Mouse (Mus musculus) embryo, embryonic 11.5 days (tissue): ENCODE data around the gene Grk2.
A peak's percentile ranks its signal among the peaks of the same experiment; 100 is the strongest.

Experiments
- DNase-seq: peaks from one replicate; pipeline ENCODE4 v3.0.0-alpha.2; 2012; ENCODE audit warnings: low read depth, low spot score

Grk2 gene

DNA sequence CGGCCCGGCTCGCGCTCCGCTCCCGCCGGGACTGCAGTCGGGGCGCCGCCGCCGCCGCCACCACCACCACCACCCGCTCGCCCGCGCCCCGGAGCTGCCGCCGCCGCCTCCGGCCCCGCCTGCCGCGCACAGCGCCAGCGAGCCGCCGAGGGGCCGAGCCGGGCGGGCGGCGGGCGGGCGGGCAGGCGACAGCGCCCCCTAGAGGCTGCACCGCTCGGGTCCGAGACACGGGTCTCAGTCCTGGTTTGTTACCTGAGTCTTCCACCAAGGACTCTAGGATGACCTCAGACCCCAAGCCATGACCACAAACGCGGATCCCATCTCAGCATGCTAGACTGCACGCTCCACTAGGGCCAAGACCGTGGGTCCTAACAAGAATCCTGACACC, at the start of gene Grk2:
Gene Grk2 (minus strand): TSS at position 33 of the 388 bp plus-strand sequence.
- peak; percentile 52 for DNase-seq

- DNase-seq, result no peak
Observed at GRCm38 (mm10) chr19:4349455-4349854, 43.4 kb upstream of the Grk2 start.

- DNase-seq, result no peak
Observed at GRCm38 (mm10) chr19:4346479-4346878, 40.5 kb upstream of the Grk2 start.

DNA sequence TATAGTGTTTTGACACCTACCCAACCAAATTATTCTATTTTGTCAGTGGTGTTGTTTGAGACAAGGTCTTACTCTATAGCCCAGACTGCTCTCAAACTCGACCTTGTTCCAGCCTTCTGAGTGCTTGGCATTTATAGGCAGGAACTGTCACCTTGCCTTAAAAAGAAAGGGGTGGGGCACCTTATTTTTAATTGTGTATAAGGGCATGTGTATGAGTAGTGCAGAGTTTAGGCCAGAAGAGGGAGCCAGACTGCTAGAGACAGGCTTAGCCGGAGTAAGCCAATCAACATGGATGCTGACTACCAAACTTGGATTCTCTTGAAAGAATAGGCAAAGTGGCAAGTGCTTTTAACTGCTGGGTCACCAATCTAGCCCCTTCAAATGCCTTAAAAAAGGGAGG, 32.1 kb upstream of the Grk2 start:
- peak; percentile 37 for DNase-seq

- DNase-seq, result peak; percentile 88
Observed at GRCm38 (mm10) chr19:4333791-4334190, 27.8 kb upstream of the Grk2 start.

- DNase-seq, result peak; percentile 14
Observed at GRCm38 (mm10) chr19:4333100-4333775, 27.2 kb upstream of the Grk2 start.

DNA sequence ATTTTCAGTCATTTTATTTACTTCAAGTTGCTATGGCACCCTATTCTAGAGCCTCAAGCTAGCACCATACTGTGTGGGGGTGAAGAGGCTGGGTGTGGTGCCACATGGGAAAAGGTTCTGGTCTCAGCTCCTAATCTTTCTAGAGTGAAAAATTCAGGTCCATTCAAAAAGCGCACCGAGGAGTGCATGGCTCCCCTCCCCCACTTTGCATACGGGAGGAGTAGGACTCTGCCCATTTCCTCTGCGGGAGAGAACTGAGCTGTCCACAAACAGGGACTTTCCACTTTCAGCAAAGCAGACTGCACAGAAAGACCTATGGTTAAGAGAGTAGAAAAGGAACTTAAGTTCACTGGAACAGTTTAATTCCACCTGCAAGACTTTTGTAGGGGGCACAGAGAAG, 26.6 kb upstream of the Grk2 start:
- DNase-seq, result peak; percentile 19

GRCm38 (mm10) chr19:4331273-4331672, 25.3 kb upstream of the Grk2 start:
- DNase-seq, result no peak

DNA sequence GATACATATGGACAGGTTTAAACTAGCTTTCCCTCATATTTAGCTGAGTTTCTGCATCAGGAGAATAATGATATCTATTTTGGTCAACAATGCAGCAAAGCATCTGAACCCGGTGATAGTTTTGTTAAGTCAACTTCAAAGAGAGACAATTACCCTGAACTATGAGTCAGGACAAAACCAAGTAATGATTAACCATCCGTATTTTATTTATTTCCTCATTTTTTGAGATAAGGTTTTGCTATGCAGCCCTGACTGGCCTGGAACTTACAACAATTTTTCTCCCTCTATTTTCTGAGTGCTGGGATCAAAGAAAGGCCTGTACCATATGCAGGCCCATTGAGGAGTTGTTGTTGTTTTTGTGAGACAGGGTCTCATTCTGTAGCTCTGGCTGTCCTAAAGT, 24.6 kb upstream of the Grk2 start:
- no peak for DNase-seq

DNA sequence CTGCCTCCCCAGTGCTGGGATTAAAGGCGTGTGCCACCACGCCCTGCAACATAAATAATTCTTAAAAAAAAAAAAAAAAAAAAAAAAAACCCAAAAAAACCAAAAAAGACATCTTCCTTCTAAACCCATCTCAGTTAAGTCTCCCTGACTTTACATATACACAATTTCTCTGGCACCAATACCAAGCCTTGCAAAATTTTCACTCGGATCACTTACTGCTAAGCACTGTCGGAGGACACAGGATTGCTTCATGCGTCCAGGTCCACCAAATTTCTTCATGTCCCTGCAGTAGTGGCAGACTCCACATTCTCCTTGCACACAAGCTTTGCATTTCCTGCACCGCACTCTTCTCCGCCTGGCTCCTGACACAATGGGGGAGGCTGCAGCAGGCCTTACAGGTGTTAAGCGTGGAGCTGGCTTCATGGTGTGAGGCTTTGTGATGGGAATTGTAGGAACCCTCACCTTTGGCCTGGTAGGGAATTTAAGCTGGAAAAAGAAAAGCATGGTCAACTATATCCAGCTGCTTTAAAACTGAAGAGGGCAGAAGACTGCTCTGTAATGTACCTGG, 22.8 kb upstream of the Grk2 start:
- no peak for DNase-seq

- no peak for DNase-seq
Observed at GRCm38 (mm10) chr19:4326881-4327280, 20.9 kb upstream of the Grk2 start.

- no peak for DNase-seq
Observed at GRCm38 (mm10) chr19:4326106-4326505, 20.1 kb upstream of the Grk2 start.

GRCm38 (mm10) chr19:4322134-4322533, 16.1 kb upstream of the Grk2 start:
- no peak for DNase-seq

DNA sequence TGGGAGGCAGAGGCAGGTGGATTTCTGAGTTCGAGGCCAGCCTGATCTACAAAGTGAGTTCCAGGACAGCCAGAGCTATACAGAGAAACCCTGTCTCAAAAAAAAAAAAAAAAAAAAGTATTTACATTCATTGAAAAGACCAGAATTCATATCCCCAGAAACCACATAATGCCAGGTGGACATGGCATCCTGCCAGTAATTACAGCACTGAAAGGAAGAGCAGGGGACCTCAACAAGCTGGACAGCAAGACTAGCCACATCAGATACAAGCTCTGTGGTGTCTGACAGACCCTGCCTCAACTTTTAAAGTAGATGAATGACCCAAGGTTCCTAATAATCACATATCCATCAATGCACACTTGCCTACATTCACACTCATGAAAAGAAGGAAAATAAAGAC, 15.6 kb upstream of the Grk2 start:
- DNase-seq, result no peak

DNA sequence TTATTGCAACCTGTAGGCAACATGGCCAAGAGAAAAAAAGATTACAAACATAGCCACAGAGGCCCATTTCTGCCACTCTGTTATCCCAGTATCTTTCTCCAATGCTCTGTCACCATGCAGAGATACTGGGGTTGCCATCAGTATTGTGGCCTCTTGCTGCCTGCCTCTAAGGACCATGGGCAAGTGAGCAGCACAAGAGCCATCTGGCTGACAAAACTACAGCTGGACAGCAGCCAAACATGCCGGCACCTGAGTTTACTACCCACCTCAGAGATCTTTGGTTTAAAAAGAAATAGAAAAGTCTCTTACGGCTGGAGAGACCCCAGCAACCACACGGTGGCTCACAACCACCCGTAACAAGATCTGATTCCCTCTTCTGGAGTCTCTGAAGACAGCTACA, 13.2 kb upstream of the Grk2 start:
- DNase-seq, result no peak

- no peak for DNase-seq
Observed at GRCm38 (mm10) chr19:4317181-4317580, 11.2 kb upstream of the Grk2 start.

DNA sequence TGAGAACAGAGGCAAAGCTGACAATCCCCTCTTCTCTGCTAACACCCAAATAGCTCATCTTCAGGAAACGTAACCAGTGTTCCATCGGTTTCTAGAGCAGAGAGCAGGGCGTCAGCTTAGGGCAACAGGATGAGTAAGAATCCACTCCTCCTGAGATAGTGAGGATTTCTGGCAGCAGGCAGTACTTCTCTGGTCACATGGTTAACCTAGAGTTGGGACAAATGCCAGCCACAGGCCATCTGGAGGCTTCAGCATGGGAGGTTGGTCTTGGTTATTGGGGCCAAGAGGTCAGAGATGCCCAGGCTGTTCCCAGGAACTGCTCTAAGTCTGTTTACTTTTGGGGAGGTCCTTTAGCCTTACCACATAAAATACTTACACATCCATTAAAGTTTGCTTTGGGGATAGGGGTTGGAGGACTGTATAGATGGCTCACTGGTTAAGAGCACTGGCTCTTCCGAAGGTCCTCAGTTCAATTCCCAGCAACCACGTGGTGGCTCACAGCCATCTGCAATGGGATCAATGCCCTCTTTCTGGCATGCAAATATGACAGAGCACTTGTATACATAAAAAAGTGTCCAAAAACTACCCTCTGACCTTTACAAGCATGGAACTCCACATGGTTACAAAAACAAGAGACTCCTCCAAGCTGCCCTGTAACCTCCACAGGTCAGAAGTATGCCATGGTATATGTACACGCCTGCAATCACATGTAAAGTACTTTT, 9.4 kb upstream of the Grk2 start:
- DNase-seq, result no peak

GRCm38 (mm10) chr19:4309776-4310185, 3.8 kb upstream of the Grk2 start:
- peak; percentile 64 for DNase-seq

DNA sequence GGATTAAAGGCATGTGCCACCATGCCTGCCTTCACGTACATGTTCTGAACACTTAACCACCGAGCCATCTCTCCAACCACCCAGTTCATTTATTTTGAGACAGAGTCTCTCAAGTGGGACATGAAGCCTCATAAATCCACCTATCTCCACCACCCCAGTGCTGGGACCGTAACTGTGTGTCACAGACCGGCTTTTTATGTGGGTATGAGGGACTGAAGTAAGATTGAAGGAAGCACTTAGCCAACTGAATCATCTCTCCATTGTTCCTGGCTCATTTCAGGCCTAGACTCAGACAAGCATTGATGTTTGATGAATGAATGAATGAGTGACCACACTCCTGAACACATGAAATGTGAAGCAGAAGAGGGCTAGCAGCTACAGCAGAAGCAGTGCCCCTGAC, 3.3 kb upstream of the Grk2 start:
- no peak for DNase-seq

GRCm38 (mm10) chr19:4305491-4306189, 382 bp downstream of the Grk2 start:
- DNase-seq, result no peak

GRCm38 (mm10) chr19:4304871-4305321, 1.1 kb downstream of the Grk2 start:
- no peak for DNase-seq

- DNase-seq, result no peak
Observed at GRCm38 (mm10) chr19:4304251-4304821, 1.7 kb downstream of the Grk2 start.
